Mouse (Mus musculus): ENCODE data around the gene Hist1h4h.
"Not testable (repeated sequence)": the region's sequence is repeated elsewhere in the genome, so short reads cannot be mapped to it uniquely, and the experiment has no call there.

Hist1h4h gene

DNA sequence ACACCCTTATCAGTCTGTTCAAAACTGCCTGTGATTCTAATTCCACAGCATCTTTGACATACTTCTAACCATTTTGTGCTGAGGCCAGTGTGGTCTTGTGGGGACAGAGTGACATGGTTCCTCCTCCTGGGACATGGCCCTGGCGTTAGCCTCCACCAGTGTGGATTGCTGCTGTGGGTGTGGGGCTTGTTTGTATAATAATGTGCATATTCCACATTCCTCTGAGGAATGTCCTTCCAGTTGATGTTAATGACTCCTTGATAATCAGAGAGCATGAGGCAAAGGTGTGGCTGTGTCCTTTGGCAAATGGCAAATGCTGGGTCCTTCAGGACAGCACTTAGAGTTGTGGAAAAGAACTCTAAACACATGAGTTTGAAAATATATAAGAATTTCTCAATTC is 17.3 kb upstream of the Hist1h4h start:
- no peak for DNase-seq (ENCODE audit: low read depth, low spot score)

GRCm38 (mm10) chr13:23515281-23515680 is 15.6 kb upstream of the Hist1h4h start:
- DNase-seq (ENCODE audit: low read depth, low spot score): no peak

- DNase-seq (ENCODE audit: low read depth, low spot score): no peak
These were observed 14.8 kb upstream of the Hist1h4h start for GRCm38 (mm10) chr13:23515826-23516620.

GRCm38 (mm10) chr13:23516822-23517602 is 13.8 kb upstream of the Hist1h4h start:
- DNase-seq (ENCODE audit: low read depth, low spot score): peak; percentile 74

GRCm38 (mm10) chr13:23517603-23518294 is 13.1 kb upstream of the Hist1h4h start:
- no peak for DNase-seq (ENCODE audit: low read depth, low spot score)

- DNase-seq (ENCODE audit: low read depth, low spot score): no peak
These were observed 12.6 kb upstream of the Hist1h4h start for GRCm38 (mm10) chr13:23518295-23518603.

GRCm38 (mm10) chr13:23518885-23519284 is 12.0 kb upstream of the Hist1h4h start:
- peak; percentile 74 for DNase-seq (ENCODE audit: low read depth, low spot score)

- no peak for DNase-seq (ENCODE audit: low read depth, low spot score)
These were observed 11.4 kb upstream of the Hist1h4h start for GRCm38 (mm10) chr13:23519416-23519815.

- no peak for DNase-seq (ENCODE audit: low read depth, low spot score)
These were observed 9.1 kb upstream of the Hist1h4h start for GRCm38 (mm10) chr13:23521703-23522102.

GRCm38 (mm10) chr13:23523976-23524375 is 6.9 kb upstream of the Hist1h4h start:
- no peak for DNase-seq (ENCODE audit: low read depth, low spot score)

DNA sequence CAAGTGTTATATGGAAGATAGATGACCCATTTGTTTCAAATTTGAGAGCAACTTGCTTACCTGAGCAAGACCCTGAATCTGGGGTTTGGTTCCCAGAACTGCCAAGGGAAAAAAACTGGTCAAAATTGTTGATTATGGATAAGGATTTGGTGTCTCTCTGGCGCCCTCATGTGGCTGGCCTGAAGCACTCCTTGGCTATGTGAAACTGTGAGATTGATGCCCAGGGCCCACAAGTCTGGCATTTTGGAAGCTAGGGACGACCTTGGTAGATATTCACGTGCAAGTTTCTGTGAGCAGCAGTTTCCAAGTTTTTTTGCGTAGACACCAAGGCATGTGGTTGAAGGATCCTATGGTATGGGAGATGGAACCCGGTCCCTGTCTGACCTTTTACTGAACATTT is 6.2 kb upstream of the Hist1h4h start:
- no peak for DNase-seq (ENCODE audit: low read depth, low spot score)

GRCm38 (mm10) chr13:23525901-23526300 is 4.9 kb upstream of the Hist1h4h start:
- no peak for DNase-seq (ENCODE audit: low read depth, low spot score)

DNA sequence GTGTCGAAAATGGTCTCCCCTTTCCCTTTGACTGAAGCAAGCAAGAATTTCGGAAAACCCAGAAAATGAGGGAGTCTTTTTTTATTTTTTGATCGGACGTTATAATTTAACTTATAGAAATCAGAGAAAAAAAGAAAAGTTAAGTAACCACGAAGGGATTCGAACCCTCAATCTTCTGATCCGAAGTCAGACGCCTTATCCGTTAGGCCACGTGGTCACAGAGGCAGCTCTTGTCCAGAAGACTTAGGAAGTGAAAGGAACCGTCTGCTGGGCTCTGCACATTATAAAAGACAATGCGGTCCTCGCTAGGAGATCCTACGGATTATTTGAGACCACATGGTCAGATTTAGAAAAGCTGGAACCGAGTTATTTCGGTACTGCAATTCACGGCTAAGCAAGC is 4.5 kb upstream of the Hist1h4h start:
- DNase-seq (ENCODE audit: low read depth, low spot score): peak; percentile 93

- no peak for DNase-seq (ENCODE audit: low read depth, low spot score)
These were observed 1.8 kb upstream of the Hist1h4h start for GRCm38 (mm10) chr13:23529005-23529404.

DNA sequence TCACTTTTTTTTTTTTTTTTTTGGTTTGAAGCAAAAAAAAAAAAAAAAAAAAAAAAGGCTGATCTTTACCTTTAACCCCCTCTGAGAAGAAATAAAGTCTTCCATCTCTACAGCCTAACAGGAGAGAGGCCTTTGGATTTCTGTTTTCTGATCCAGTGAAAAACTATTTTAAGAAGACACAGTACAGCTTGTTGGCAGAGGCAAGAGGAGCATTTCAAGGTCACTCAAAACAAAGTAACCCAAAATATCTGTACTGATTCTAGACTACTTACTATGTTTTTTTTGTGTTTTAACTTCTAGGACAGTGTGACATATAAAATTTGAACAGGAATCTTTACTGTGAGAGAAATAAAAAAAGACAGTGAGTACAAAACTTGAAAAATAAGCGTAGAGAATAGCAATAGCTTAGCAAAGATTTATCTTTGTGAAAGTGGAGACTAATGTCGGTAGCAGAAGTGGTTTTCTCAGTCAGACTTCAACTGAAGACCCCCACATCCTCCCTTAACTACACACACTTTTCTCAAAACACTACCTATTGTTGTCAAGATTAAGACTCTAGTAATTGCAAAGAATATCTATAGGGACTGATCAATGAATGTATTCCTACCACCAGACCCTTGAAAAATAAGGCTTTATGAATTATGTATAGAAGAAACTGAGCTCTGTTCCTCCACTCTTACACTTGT is 1.2 kb upstream of the Hist1h4h start:
- no peak for DNase-seq (ENCODE audit: low read depth, low spot score)

- DNase-seq (ENCODE audit: low read depth, low spot score): no peak
These were observed 509 bp upstream of the Hist1h4h start for GRCm38 (mm10) chr13:23530181-23530900.

GRCm38 (mm10) chr13:23532262-23533075 is 1.6 kb downstream of the Hist1h4h start:
- no peak for DNase-seq (ENCODE audit: low read depth, low spot score)

DNA sequence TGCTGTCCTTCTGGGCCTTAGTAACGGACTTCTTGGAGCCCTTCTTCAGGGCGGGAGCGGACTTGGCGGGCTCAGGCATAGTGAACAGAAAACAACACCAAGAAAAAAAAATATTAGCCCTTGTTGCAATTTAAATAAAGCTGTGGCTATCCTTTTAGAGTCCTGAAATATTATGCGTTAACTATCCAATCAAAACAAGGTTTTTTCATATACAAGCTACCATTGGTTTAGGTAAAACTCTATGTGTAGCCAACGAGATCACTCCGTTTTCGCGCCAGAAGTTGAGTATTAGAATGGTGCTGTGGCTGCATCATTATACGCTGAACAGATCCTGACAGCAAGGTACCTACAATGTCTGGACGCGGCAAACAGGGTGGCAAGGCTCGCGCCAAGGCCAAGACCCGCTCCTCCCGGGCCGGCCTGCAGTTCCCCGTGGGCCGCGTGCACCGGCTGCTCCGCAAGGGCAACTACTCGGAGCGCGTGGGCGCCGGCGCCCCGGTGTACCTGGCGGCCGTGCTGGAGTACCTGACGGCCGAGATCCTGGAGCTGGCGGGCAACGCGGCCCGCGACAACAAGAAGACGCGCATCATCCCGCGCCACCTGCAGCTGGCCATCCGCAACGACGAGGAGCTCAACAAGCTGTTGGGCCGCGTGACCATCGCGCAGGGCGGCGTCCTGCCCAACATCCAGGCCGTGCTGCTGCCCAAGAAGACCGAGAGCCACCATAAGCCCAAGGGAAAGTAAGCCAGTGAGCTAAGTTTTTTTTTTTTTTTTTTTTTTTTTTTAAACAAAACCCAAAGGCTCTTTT is 2.9 kb downstream of the Hist1h4h start, which contains the start of gene Hist1h2af:
TSS of gene Hist1h2af (plus strand) at position 347 of the 808 bp plus-strand sequence.
- not testable (repeated sequence) for DNase-seq (ENCODE audit: low read depth, low spot score)

DNA sequence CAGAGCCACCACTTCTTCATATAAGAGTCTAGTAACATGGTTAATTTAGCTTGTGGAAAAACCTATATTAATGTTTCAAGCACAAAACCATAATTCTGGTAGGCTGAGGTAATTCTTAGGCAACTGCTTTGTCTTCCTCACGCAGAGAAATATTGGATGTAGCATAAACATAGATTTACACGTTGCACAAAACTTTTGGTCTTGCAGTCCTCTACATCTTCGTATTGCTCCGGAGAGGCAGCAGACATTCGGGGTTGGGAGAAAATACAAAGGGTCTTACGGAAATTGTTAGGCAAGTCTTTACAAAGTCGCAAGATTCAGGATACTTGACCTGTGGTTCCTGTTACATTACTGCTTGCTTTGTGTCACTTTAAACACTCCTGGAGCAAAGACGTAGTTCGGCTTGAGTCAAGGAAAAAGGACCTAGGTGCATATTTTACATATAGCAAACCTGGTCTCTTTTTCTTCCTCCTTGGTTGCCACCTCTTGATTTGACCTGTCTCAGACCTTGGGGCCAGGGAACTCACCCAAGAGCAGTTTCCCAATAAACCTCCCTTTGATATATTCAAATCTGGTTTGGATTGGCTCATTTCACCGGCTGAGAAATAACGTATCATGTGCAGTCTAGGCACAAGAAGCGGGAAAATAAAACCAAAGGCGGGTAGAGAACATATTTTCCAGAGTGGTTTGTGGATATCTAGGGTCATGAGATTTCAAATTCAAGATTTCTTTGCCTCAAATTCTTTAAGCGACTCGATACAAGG is 3.7 kb downstream of the Hist1h4h start:
- DNase-seq (ENCODE audit: low read depth, low spot score): no peak
